Mouse (Mus musculus) forebrain, postnatal 0 days (tissue): ENCODE data around the gene Golga2. TPM values are rescaled to one million over a fixed set of nuclear protein-coding genes. Genes with fewer than 3 reads are reported as not detected.

Source experiments
- ATAC-seq: fragments of 200-750 bp; cut with Nextera tagmentation; 2 replicates; pipeline ENCODE4 v1.8.0; 2017; ENCODE audit warnings: mild to moderate bottlenecking, moderate library complexity
- DNase-seq: peaks from one replicate; pipeline ENCODE4 v3.0.0-alpha.2; 2015
- H3K27ac ChIP-seq: fragments of 300-500 bp; sonication (generic); 2 replicates; pipeline ENCODE4 v1.5.1; 2014; ENCODE audit warnings: low read depth, mild to moderate bottlenecking, antibody characterized with exemption, low read length, moderate library complexity, mixed read lengths
- H3K27me3 ChIP-seq: fragments of 300-500 bp; sonication (generic); 2 replicates; pipeline ENCODE4 v1.6.1; 2014; ENCODE audit warnings: mild to moderate bottlenecking, low read length, mixed read lengths; ENCODE audit not compliant: insufficient read depth
- H3K36me3 ChIP-seq: fragments of 300-500 bp; sonication (generic); 2 replicates; pipeline ENCODE4 v1.6.1; 2014; ENCODE audit warnings: mild to moderate bottlenecking, moderate library complexity; ENCODE audit not compliant: insufficient read depth
- H3K4me1 ChIP-seq: fragments of 300-500 bp; sonication (generic); 2 replicates; pipeline ENCODE4 v1.6.1; 2014; ENCODE audit warnings: antibody characterized with exemption; ENCODE audit not compliant: insufficient read depth
- H3K4me2 ChIP-seq: fragments of 300-500 bp; sonication (generic); 2 replicates; pipeline ENCODE4 v1.6.1; 2014; ENCODE audit warnings: low read depth, mild to moderate bottlenecking, moderate library complexity
- H3K4me3 ChIP-seq: fragments of 300-500 bp; sonication (generic); 2 replicates; pipeline ENCODE4 v1.5.1; 2014; ENCODE audit warnings: low read depth, low read length, mixed read lengths
- H3K9ac ChIP-seq: fragments of 300-500 bp; sonication (generic); 2 replicates; pipeline ENCODE4 v1.6.1; 2014; ENCODE audit warnings: mild to moderate bottlenecking
- H3K9me3 ChIP-seq: fragments of 300-500 bp; sonication (generic); 2 replicates; pipeline ENCODE4 v1.6.1; 2016; ENCODE audit warnings: low read length
- CTCF ChIP-seq: sonication (generic); IDR thresholded peaks from 2 replicates; pipeline ENCODE4 v1.5.1; 2016; ENCODE audit warnings: antibody characterized with exemption, control low read depth, low read depth
- WGBS: fragments of 180-500 bp; shearing (Covaris S2); extraction: QIAGEN DNeasy Blood & Tissue Kit; methylation state at CpG from one replicate; pipeline ENCODE4 v1.1.7; 2014; 5-methylcytosine and 5-hydroxymethylcytosine counted together
- polyA plus RNA-seq: library from polyadenylated mRNA; unstranded; fragments of >200 nt; fragmentation: Nextera tagmentation; extraction: Ambion mirVana; gene quantifications from 2 replicates; pipeline ENCODE4 v1.2.1, GENCODE M21; 2015
- total RNA-seq: library from RNA; depleted of rRNA; stranded (reverse); fragments of >200 nt; gene quantifications from 2 replicates; pipeline ENCODE4 v1.2.3, GENCODE M21; 2014

Golga2 gene
- total and polyA plus RNA-seq, 2 experiments from 2014 or later = 22.1 to 64.4 TPM

- Histone ChIP-seq H3K36me3 (peaks cover 32% of the 10 kb centered on the region; the same call in 1 of the 2 replicates), H3K4me3 (no peak overlapping the region), H3K27me3 (no peaks in the 10 kb centered on the region), H3K27ac (no peak overlapping the region), H3K9me3 (no peaks in the 10 kb centered on the region), H3K9ac (no peak overlapping the region), H3K4me1 (no peaks in the 10 kb centered on the region), H3K4me2 (no peak overlapping the region)
- 65% methylated on average over 20 of the region's 20 CpGs for WGBS
- TF ChIP-seq CTCF = no peak
- ATAC-seq (0 out of 2 replicates have a peak, but pooled peaks have one; percentile 14), DNase-seq (no peak)
Measured at GRCm38 (mm10) chr2:32316887-32317656, 29.9 kb downstream of the Golga2 start.

GRCm38 (mm10) chr2:32317791-32318417, 30.7 kb downstream of the Golga2 start:
- Histone ChIP-seq H3K27ac (no peak overlapping the region), H3K4me1 (no peaks in the 10 kb centered on the region), H3K4me2 (peak overlapping the region; percentile 19), H3K9me3 (no peaks in the 10 kb centered on the region), H3K9ac (no peak overlapping the region), H3K4me3 (no peak overlapping the region), H3K36me3 (peaks cover 34% of the 10 kb centered on the region; the same call in 1 of the 2 replicates), H3K27me3 (no peaks in the 10 kb centered on the region)
- 16% methylated on average over 19 of the region's 19 CpGs for WGBS
- DNase-seq (no peak), ATAC-seq (peak; percentile 8; the same call in 1 of the 2 replicates)
- TF ChIP-seq CTCF = no peak

- Histone ChIP-seq H3K9ac (no peak overlapping the region), H3K4me3 (no peak overlapping the region), H3K9me3 (no peaks in the 10 kb centered on the region), H3K36me3 (peaks cover 40% of the 10 kb centered on the region), H3K27ac (no peak overlapping the region), H3K4me1 (no peaks in the 10 kb centered on the region), H3K4me2 (0 out of 2 replicates have a peak overlapping the region, but pooled peaks have one; percentile 19), H3K27me3 (no peaks in the 10 kb centered on the region)
- ATAC-seq = no peak
- no peak for DNase-seq
- no peak for TF ChIP-seq CTCF
- WGBS = 79% methylated on average over 14 of the region's 14 CpGs
Measured at GRCm38 (mm10) chr2:32318709-32319585, 31.8 kb downstream of the Golga2 start.

GRCm38 (mm10) chr2:32319586-32320580, 32.7 kb downstream of the Golga2 start:
- no peak overlapping the region for H3K9ac ChIP-seq
- no peak for DNase-seq
- TF ChIP-seq CTCF = no peak
- no peaks in the 10 kb centered on the region for H3K4me1 ChIP-seq
- no peak overlapping the region for H3K4me2 ChIP-seq
- 61% methylated on average over 9 of the region's 9 CpGs for WGBS
- H3K27me3 ChIP-seq = no peaks in the 10 kb centered on the region
- H3K27ac ChIP-seq = no peak overlapping the region
- no peak overlapping the region for H3K4me3 ChIP-seq
- no peak for ATAC-seq
- no peaks in the 10 kb centered on the region for H3K9me3 ChIP-seq
- peaks cover 37% of the 10 kb centered on the region for H3K36me3 ChIP-seq

- no peaks in the 10 kb centered on the region for H3K4me1 ChIP-seq
- DNase-seq (no peak), ATAC-seq (no peak)
- TF ChIP-seq CTCF = no peak
- 77% methylated on average over 11 of the region's 11 CpGs for WGBS
- no peak overlapping the region for H3K27ac ChIP-seq
- H3K9me3 ChIP-seq = no peaks in the 10 kb centered on the region
- H3K4me2 ChIP-seq = no peak overlapping the region
- H3K9ac ChIP-seq = no peak overlapping the region
- H3K4me3 ChIP-seq = no peak overlapping the region
- no peaks in the 10 kb centered on the region for H3K27me3 ChIP-seq
- peaks cover 34% of the 10 kb centered on the region for H3K36me3 ChIP-seq
Measured at GRCm38 (mm10) chr2:32320721-32321120, 33.5 kb downstream of the Golga2 start.
